Mouse (Mus musculus): ENCODE results near the gene Lrba.
A peak's percentile ranks its signal among the peaks of the same experiment; 100 is the strongest.

Gene Lrba

DNA sequence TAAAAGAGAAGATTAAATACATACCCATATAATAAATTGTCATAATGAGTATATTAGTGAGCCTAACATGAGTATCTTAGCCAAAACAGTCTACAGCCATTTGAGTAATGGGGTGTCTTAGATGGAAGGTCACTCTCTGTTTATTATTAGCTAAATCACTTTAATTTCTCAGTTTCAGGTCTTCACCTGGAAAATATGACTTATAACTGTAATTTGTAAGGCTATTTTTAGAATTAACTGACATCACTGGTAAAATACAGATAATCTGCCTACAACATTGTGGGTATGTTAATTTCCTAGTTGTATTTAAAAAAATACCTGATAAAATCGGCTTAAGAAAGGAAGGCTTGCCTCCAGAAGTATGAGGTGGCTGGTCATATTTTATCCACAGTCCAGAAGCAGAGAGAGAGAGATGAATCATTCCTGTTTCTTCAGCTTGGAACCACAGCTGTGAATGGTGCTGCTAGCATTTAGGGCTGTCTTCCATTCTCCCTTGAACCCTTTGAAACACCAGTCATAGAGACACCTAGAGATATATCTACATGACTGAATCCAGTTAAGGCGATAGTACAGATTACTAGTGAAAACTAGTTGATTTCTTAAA lies 294.1 kb downstream of the Lrba start:
- DNase-seq (ENCODE audit: low read depth): no peak

DNA sequence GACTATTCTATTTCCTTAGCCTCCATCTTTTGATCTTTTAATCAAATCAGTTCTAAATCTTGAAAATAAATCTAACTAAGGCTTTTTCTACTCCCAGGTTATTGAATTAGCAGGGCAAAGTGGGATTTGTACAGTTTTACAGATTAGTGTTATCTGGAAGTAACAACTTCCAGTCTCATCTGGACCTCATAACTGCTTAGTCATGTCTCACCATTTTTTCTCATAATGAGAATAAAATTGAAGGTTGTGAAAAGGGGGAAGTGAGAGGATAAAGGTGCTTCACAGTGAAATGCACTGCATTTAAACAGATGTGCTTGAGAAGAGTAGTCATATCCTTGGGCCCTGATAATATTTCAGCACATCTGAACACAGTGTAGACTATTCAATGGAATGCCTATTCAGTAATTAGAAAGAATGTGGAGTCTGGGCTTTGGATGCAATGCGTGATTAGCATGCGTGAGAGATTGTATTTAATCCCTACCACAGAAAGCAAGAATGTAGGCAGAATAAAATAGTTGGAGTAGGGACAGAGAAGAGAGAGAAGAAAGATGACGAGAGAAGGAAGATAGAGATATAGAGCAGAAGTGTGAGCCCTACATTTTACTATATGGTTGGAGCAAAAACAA lies 298.5 kb downstream of the Lrba start:
- no peak for DNase-seq (ENCODE audit: low read depth)

DNA sequence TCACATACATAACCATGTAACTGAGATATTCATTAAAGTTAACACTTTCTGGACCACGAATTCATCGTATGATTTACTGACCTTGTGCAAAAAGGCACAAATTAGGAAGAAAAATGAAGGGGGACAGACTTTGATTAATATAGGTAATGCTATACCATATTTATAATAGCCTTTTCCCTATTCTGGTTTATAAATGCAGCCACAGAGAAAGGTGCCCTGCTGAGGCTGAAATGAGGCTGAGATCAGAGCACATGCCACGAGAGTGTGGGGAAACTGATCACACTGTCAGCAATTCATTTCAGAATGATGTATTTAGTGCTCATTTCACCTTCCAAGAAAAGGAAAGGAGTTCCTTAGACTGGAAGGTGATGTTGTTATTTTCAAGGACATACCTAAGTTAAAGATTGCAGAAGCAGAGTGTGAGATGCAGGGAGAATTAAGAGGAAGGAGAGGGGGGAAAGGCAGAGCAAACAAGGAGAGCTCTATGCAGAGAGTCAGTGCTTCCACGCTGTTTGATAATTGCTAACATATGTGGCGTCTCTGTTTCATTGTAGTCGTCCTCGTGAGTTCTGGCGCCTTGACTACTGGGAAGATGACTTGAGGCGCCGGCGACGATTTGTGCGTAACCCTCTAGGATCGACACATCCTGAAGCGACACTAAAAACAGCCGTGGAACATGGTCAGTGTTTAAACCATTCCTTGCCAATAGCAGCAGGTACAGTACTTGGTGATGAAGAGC lies 307.2 kb downstream of the Lrba start:
- DNase-seq (ENCODE audit: low read depth): no peak

- DNase-seq (ENCODE audit: low read depth): no peak
Observed at GRCm38 (mm10) chr3:86536751-86537150, 312.3 kb downstream of the Lrba start.

GRCm38 (mm10) chr3:86538645-86539554 lies 314.4 kb downstream of the Lrba start:
- DNase-seq (ENCODE audit: low read depth): peak; percentile 74

DNA sequence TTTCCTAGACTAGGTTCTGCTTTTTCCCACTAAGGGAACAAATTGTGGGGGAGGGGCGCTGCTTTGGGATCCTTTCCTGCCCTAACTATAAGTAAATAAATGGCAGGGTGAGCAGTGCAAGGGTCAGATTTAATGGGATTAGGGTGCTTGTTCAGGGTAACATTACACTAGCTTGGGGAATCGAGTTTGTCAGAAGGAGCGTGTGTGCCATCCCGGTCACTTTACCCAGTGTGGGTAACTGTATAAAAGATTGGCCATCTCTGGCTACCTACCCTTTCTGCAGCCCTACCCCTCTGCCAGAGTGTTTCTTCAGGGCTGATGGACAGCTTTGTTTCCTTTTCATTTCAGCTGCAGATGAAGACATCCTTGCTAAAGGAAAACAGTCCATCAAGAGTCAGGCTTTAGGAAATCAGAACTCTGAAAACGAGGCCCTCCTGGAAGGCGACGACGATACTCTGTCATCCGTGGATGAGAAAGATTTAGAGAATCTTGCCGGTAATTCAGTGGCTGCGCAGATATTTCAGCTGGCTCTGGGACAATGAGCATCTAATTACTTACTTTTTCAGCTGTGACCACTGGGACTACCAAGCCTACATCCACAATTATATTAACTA lies 315.2 kb downstream of the Lrba start:
- no peak for DNase-seq (ENCODE audit: low read depth)

DNA sequence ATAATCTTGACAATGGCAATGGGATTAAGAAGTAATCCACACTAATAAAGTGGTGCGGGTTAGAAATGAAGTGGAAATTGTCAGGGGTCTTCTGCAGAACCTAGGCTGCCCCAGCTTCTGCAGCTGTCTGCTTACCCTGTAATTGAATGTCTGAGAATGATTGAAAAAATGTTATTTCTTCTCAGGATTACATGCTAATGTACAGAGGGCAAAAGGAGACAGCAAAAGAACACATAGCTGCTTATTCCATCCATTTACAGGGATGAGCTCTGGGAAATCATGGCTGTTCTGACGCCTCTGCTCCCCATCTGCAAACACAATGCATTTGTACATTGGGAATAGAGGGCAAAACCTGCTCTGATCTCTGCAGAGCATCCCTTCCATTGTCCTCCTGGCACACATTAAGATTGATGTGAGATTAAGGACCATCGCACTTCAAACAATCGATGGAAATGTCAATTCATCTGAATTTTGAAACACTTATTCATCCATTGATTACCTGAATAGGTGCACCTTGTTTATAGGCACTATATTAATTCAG lies 316.7 kb downstream of the Lrba start:
- no peak for DNase-seq (ENCODE audit: low read depth)

GRCm38 (mm10) chr3:86541863-86542397 lies 317.4 kb downstream of the Lrba start:
- no peak for DNase-seq (ENCODE audit: low read depth)

DNA sequence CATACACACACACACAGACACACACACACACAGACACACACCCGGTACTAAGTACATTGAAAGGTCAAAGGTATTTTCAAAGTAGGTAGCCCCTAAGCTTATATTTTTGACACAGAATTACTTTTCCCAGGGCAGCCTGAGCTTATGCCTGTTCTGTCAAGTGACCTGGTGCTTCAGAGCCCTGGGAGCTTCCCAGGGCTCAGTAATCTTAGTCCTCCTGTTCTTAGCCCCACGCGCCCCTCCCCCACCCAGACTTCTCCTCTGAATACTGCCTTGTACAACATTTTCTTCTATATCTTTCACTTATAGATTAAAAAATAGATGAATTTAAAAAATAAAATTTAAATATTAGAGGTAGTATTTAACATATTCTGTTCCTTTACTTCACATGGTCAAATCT lies 320.3 kb downstream of the Lrba start:
- DNase-seq (ENCODE audit: low read depth): no peak

DNA sequence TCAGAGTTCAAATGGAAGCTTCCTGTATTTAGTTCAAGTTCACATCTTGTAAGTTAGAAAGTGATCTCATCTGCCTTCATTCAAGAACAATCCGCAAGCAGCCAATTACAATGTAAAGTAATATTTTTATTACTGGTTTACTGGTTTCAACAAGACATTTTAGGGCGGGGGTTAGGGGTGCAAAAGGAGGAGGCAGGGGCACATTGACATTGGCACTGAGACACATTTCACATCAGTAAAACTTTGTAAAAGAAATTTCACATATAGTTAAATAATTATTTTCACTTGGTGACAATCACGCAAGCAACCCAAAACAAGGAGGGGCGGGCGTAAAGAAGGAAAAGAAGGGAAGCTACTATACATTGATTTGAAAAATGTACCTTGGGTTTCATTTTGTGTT lies 321.5 kb downstream of the Lrba start:
- no peak for DNase-seq (ENCODE audit: low read depth)

- DNase-seq (ENCODE audit: low read depth): no peak
Observed at GRCm38 (mm10) chr3:86546471-86547250, 322.2 kb downstream of the Lrba start.

- no peak for DNase-seq (ENCODE audit: low read depth)
Observed at GRCm38 (mm10) chr3:86547251-86547791, 322.8 kb downstream of the Lrba start.

- DNase-seq (ENCODE audit: low read depth): peak; percentile 75
Observed at GRCm38 (mm10) chr3:86548091-86549015, 323.9 kb downstream of the Lrba start, which contains the start of gene Mab21l2. Gene Mab21l2, minus strand, starts transcription at chr3:86548629.

DNA sequence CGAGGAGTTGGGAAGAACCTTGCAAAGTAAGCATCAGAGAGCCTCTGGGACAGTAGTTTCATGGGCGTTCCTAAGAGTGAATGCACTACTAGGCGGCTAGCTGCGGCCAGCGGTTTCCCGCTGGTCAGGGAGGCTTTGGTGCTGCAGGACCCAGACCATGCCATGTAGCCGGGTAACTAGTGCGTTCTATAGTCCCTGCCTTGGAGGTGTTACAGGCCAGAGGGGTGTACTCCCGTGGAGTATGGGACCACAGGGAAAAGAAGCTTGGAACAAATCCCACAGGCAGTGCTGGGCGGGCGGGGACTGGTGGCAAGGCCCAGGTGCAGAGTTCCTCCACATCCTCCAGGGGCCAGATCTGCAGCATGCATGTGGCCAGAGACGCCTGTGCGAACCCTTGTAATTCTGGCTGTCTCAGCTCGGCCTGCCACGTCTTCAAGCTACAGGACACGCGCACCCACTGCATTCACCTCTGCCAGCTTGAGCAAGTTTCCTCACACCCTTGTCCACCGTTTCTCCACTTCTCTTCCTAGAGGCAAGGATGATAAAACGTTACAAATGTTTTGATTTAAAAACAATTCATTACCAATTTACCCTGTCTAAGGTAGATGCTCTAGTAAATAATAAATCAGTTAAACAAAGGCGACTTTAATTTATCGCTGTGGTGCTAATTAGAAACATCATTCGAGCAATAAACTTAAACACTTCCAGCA lies 326.0 kb downstream of the Lrba start:
- no peak for DNase-seq (ENCODE audit: low read depth)

DNA sequence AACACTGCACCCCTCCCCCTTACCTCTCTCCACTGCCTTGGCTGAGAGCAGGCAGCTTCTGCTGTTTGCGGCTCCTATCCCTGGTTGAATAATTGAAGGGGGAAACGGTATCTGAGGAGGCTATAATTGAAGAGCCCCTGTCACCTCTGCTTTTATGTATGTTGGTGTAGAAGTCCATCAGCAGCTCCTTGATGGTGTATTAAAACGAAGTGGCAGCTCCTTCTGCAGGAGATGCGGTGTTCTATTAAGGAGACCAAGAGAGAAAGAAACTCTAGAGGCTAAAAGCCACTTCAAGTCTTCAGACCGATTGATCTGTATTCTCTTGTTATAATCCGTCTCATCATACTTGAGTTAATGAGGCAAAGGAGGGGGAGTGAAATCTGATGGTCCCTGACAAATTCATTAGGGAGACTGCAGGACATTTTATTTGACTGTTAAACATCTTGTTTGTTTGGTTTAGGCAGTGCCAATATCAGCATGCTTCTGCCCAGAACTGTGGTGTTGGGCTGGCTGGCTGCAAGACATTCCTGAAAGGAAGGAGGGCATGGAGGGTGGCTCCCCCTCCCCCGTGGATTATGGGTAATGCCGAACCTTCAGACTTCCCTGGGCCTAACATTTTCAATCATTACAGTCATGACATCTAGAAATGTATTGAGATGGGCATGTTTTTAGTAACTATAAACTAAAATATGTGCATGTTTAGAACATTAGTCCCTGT lies 326.7 kb downstream of the Lrba start:
- DNase-seq (ENCODE audit: low read depth): no peak

GRCm38 (mm10) chr3:86552170-86552569 lies 327.7 kb downstream of the Lrba start:
- DNase-seq (ENCODE audit: low read depth): no peak

DNA sequence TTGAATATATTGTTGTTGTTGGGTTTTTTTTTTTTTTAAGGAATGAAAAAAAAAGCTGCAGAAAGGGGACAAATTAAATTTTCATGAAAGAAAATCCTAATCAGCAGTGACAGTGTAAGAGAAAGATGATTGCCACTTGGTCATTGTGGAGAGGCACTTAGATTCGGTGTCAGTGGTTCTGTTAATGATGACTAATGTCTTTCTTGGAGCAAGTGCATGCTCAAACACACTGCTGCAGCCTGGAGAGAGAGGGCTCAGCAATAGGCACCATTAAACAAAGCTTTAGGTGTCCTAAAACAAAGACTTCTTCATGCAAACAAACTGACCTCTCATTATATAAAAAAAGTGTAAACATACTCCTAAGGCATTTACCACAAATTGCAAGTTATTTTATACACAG lies 334.5 kb downstream of the Lrba start:
- DNase-seq (ENCODE audit: low read depth): no peak

GRCm38 (mm10) chr3:86559635-86560034 lies 335.2 kb downstream of the Lrba start:
- DNase-seq (ENCODE audit: low read depth): no peak

Data from fibroblast of lung, adult 2 months (primary cell).